Mouse (Mus musculus) neural tube, embryonic 10.5 days (tissue): Measurements from ENCODE around the gene Abcb6.

ENCODE experiments used
- DNase-seq: peaks from one replicate; pipeline ENCODE4 v3.0.0-alpha.2; 2017; ENCODE audit warnings: low spot score; ENCODE audit errors: extremely low spot score

Gene Abcb6

GRCm38 (mm10) chr1:75208967-75209678 lies 28.9 kb upstream of the Abcb6 start:
- peak; percentile 25 for DNase-seq

- no peak for DNase-seq
These were observed 21.0 kb upstream of the Abcb6 start for GRCm38 (mm10) chr1:75201236-75201635.

- DNase-seq = no peak
These were observed 12.3 kb upstream of the Abcb6 start for GRCm38 (mm10) chr1:75192452-75192851.

GRCm38 (mm10) chr1:75191622-75192402 lies 11.6 kb upstream of the Abcb6 start, which contains the start of the genes Ankzf1 and Atg9a:
Ankzf1 (plus strand) TSS chr1:75192151.
Atg9a (minus strand) TSS chr1:75192196.
- DNase-seq = peak; percentile 91

- DNase-seq = no peak
These were observed 11.0 kb upstream of the Abcb6 start for GRCm38 (mm10) chr1:75191258-75191621.

GRCm38 (mm10) chr1:75190577-75190976 lies 10.4 kb upstream of the Abcb6 start:
- DNase-seq = no peak

- no peak for DNase-seq
These were observed 7.8 kb upstream of the Abcb6 start for GRCm38 (mm10) chr1:75187914-75188483.

- no peak for DNase-seq
These were observed 6.9 kb upstream of the Abcb6 start for GRCm38 (mm10) chr1:75187126-75187525.

GRCm38 (mm10) chr1:75185495-75185894 lies 5.3 kb upstream of the Abcb6 start:
- DNase-seq = no peak

GRCm38 (mm10) chr1:75182160-75182559 lies 2.0 kb upstream of the Abcb6 start:
- no peak for DNase-seq

GRCm38 (mm10) chr1:75181377-75181870 lies 1.2 kb upstream of the Abcb6 start:
- DNase-seq = no peak

DNA sequence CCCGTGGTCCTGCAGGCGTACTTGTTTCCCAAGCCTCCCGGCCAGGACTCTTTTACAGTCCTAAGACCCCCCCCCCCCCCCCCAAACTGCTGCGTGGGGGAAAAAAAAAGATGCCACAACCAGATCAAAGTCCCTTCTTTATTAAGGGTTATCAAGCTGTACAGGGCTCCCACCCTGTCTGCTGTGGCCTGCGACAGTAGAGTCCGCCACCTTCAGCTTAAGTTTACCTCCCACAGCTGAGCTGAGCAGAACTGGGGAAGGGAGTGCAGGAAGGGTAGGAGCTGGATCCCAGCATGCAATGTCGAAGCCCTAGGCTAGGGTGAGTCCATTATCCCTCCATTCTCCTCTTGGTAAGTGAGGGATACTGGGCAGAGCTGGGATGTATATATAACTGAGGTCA lies 549 bp upstream of the Abcb6 start:
- peak; percentile 17 for DNase-seq

- no peak for DNase-seq
These were observed 673 bp downstream of the Abcb6 start for GRCm38 (mm10) chr1:75179334-75180104.

GRCm38 (mm10) chr1:75168472-75169464 lies 11.4 kb downstream of the Abcb6 start, which contains the start of gene Zfand2b:
Zfand2b (plus strand) TSS chr1:75168646.
- DNase-seq = peak; percentile 98

GRCm38 (mm10) chr1:75168093-75168471 lies 12.1 kb downstream of the Abcb6 start:
- DNase-seq = no peak

- DNase-seq = no peak
These were observed 20.0 kb downstream of the Abcb6 start for GRCm38 (mm10) chr1:75160256-75160617.

- no peak for DNase-seq
These were observed 20.5 kb downstream of the Abcb6 start for GRCm38 (mm10) chr1:75159540-75160255.

- DNase-seq = no peak
These were observed 21.2 kb downstream of the Abcb6 start for GRCm38 (mm10) chr1:75158990-75159389.

- no peak for DNase-seq
These were observed 24.4 kb downstream of the Abcb6 start for GRCm38 (mm10) chr1:75155837-75156236.

GRCm38 (mm10) chr1:75148727-75149126 lies 31.5 kb downstream of the Abcb6 start:
- no peak for DNase-seq
